Comparison of ENCODE assay signal across 13 mouse cellular contexts in the genomic region with DNA sequence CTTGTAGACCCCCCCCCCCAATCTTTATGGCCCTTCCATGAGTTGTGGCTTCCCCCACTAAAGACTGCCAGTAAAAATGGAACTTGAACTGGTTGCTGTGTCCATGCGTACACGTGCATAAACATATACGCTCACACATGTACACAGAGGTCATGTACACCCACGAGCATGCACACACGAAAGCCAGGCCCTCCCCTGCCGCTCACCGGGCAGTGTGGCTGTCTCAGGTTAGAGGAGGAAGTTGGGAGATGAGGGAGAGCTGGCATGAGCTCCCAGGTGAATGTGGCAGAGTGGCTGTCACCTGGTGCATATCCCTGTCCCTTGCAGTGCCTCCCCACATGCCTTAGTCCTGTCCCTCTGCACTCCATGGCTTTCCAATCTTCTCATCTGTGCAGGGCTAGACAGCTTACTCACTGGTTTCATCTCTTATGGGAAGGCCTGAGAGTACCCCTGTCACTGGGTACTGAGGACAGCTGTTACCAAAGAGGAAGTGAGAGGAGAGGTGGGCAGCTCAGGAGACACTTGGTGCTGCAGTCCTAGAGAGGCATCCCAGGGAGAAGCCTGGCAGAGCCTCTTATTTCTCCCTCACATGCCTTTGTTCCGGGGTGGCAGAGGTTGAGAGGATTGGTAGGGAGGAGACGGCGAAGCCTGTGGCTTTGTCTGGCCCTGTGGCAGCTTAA. TPM values are rescaled to one million over a fixed set of nuclear protein-coding genes. Genes with fewer than 3 reads are reported as not detected.
DNase-seq lines count a peak whose midpoint lies in the region; ATAC-seq lines count a peak whose summit lies in the region.
"Had no signal": no experiment of that assay in that cellular context is flagged by ENCODE, and none has a peak within 500 bp of the region (broad histone marks: within the 10 kb centered on the region; RNA-seq: fewer than 3 reads in every experiment).

No protein-coding gene starts in this region.

- WGBS in hindbrain, embryonic 15.5 days: 73% methylated on average over 10 of the region's 10 CpGs
- WGBS in hindbrain, embryonic 12.5 days: 78% methylated on average over 10 of the region's 10 CpGs
- 69% methylated on average over 10 of the region's 10 CpGs for WGBS in forebrain, embryonic 10.5 days
- 75% methylated on average over 10 of the region's 10 CpGs for WGBS in hindbrain, embryonic 16.5 days
- 75% methylated on average over 10 of the region's 10 CpGs for WGBS in neural tube, embryonic 15.5 days
- WGBS in heart, embryonic 12.5 days: 64% methylated on average over 10 of the region's 10 CpGs

- DNase-seq in forebrain, embryonic 10.5 days (ENCODE audit: extremely low spot score, low spot score): no peak
- DNase-seq in adrenal gland, adult 18-20 months (ENCODE audit: low spot score in 2 of 2): no peak
- DNase-seq: embryo, embryonic 11 days; liver, embryonic 13.5 days; lung, postnatal 10 days; thymus, adult 2 months had no signal

- no peak for ATAC-seq in hindbrain, embryonic 15.5 days (ENCODE audit: low FRiP score, low read depth)
- ATAC-seq in hindbrain, embryonic 12.5 days (ENCODE audit: low FRiP score): no peak
- no peak for ATAC-seq in hindbrain, embryonic 16.5 days
- no peak for ATAC-seq in neural tube, embryonic 15.5 days (ENCODE audit: low FRiP score)
- no peak for ATAC-seq in heart, embryonic 12.5 days (ENCODE audit: insufficient number of reproducible peaks, low FRiP score)

- H3K9ac ChIP-seq in hindbrain, embryonic 15.5 days: no peak overlapping the region
- no peak overlapping the region for H3K9ac ChIP-seq in hindbrain, embryonic 12.5 days
- no peak overlapping the region for H3K9ac ChIP-seq in hindbrain, embryonic 16.5 days (ENCODE audit: low read depth, low read length)
- H3K9ac ChIP-seq in neural tube, embryonic 15.5 days (replicated peaks): no peak overlapping the region
- no peak overlapping the region for H3K9ac ChIP-seq in heart, embryonic 12.5 days
- H3K9ac ChIP-seq: kidney, embryonic 15.5 days; liver, embryonic 13.5 days had no signal

- no peaks in the 10 kb centered on the region for H3K9me3 ChIP-seq in hindbrain, embryonic 15.5 days
- H3K9me3 ChIP-seq in hindbrain, embryonic 12.5 days (replicated peaks): no peaks in the 10 kb centered on the region
- no peaks in the 10 kb centered on the region for H3K9me3 ChIP-seq in forebrain, embryonic 10.5 days
- H3K9me3 ChIP-seq in hindbrain, embryonic 16.5 days (ENCODE audit: control insufficient read depth, low read length): no peaks in the 10 kb centered on the region
- no peaks in the 10 kb centered on the region for H3K9me3 ChIP-seq in neural tube, embryonic 15.5 days (replicated peaks)
- H3K9me3 ChIP-seq in heart, embryonic 12.5 days (replicated peaks): no peaks in the 10 kb centered on the region
- H3K9me3 ChIP-seq: kidney, embryonic 15.5 days; liver, embryonic 13.5 days had no signal

- H3K27ac ChIP-seq in hindbrain, embryonic 15.5 days (replicated peaks): peak overlapping the region; percentile 75
- no peak overlapping the region for H3K27ac ChIP-seq in hindbrain, embryonic 12.5 days
- 0 out of 2 replicates have a peak overlapping the region, but pooled peaks have one; percentile 13 for H3K27ac ChIP-seq in forebrain, embryonic 10.5 days
- H3K27ac ChIP-seq in hindbrain, embryonic 16.5 days (ENCODE audit: low read depth, low read length): peak overlapping the region; percentile 45; the same call in 1 of the 2 replicates
- H3K27ac ChIP-seq in neural tube, embryonic 15.5 days (replicated peaks): peak overlapping the region; percentile 77; the same call in 1 of the 2 replicates
- H3K27ac ChIP-seq in heart, embryonic 12.5 days (ENCODE audit: poor library complexity, severe bottlenecking): no peak overlapping the region
- H3K27ac ChIP-seq: kidney, embryonic 15.5 days; liver, embryonic 13.5 days had no signal

- H3K27me3 ChIP-seq in hindbrain, embryonic 15.5 days: no peaks in the 10 kb centered on the region
- H3K27me3 ChIP-seq in hindbrain, embryonic 12.5 days: no peaks in the 10 kb centered on the region; the same call in 1 of the 2 replicates
- peaks cover 43% of the 10 kb centered on the region for H3K27me3 ChIP-seq in forebrain, embryonic 10.5 days (ENCODE audit: poor library complexity, severe bottlenecking)
- H3K27me3 ChIP-seq in hindbrain, embryonic 16.5 days (replicated peaks; ENCODE audit: control insufficient read depth, insufficient read depth, low read length): no peaks in the 10 kb centered on the region
- no peaks in the 10 kb centered on the region for H3K27me3 ChIP-seq in neural tube, embryonic 15.5 days (replicated peaks)
- H3K27me3 ChIP-seq in heart, embryonic 12.5 days (replicated peaks): peaks cover 48% of the 10 kb centered on the region
- H3K27me3 ChIP-seq: kidney, embryonic 15.5 days had no signal

- no peak overlapping the region for H3K4me2 ChIP-seq in hindbrain, embryonic 15.5 days
- H3K4me2 ChIP-seq in hindbrain, embryonic 12.5 days (replicated peaks): no peak overlapping the region
- H3K4me2 ChIP-seq in hindbrain, embryonic 16.5 days (ENCODE audit: low read length): no peak overlapping the region
- no peak overlapping the region for H3K4me2 ChIP-seq in neural tube, embryonic 15.5 days
- no peak overlapping the region for H3K4me2 ChIP-seq in heart, embryonic 12.5 days
- H3K4me2 ChIP-seq: heart, embryonic 11.5 days; kidney, embryonic 15.5 days; liver, embryonic 13.5 days had no signal

- H3K4me3 ChIP-seq in hindbrain, embryonic 15.5 days: no peak overlapping the region
- no peak overlapping the region for H3K4me3 ChIP-seq in hindbrain, embryonic 12.5 days
- H3K4me3 ChIP-seq in forebrain, embryonic 10.5 days: no peak overlapping the region
- H3K4me3 ChIP-seq in hindbrain, embryonic 16.5 days (ENCODE audit: low read length): no peak overlapping the region
- H3K4me3 ChIP-seq in neural tube, embryonic 15.5 days (replicated peaks): no peak overlapping the region
- no peak overlapping the region for H3K4me3 ChIP-seq in heart, embryonic 12.5 days
- H3K4me3 ChIP-seq: kidney, embryonic 15.5 days; liver, embryonic 13.5 days had no signal

- peaks cover 6% of the 10 kb centered on the region for H3K36me3 ChIP-seq in hindbrain, embryonic 15.5 days
- peaks cover 13% of the 10 kb centered on the region for H3K36me3 ChIP-seq in hindbrain, embryonic 12.5 days
- no peaks in the 10 kb centered on the region for H3K36me3 ChIP-seq in forebrain, embryonic 10.5 days (replicated peaks)
- H3K36me3 ChIP-seq in hindbrain, embryonic 16.5 days (ENCODE audit: control insufficient read depth, insufficient read depth, low read length): peaks cover 15% of the 10 kb centered on the region; the same call in 1 of the 2 replicates
- peaks cover 26% of the 10 kb centered on the region for H3K36me3 ChIP-seq in neural tube, embryonic 15.5 days
- no peaks in the 10 kb centered on the region for H3K36me3 ChIP-seq in heart, embryonic 12.5 days
- H3K36me3 ChIP-seq: kidney, embryonic 15.5 days; liver, embryonic 13.5 days had no signal

- H3K4me1 ChIP-seq in hindbrain, embryonic 15.5 days (replicated peaks): peaks cover 49% of the 10 kb centered on the region
- peaks cover 45% of the 10 kb centered on the region for H3K4me1 ChIP-seq in hindbrain, embryonic 12.5 days
- peaks cover 31% of the 10 kb centered on the region for H3K4me1 ChIP-seq in forebrain, embryonic 10.5 days
- peaks cover 33% of the 10 kb centered on the region for H3K4me1 ChIP-seq in hindbrain, embryonic 16.5 days (ENCODE audit: control insufficient read depth, insufficient read depth, low read depth, low read length)
- H3K4me1 ChIP-seq in neural tube, embryonic 15.5 days: peaks cover 42% of the 10 kb centered on the region
- H3K4me1 ChIP-seq in heart, embryonic 12.5 days (replicated peaks): no peaks in the 10 kb centered on the region

RNA-seq across cellular contexts. Expression of a gene that starts 35.6 kb away (rescaled TPM):
- 44.3 and 46.6 TPM in 2 replicates for polyA plus RNA-seq in hindbrain, embryonic 15.5 days (2015; fragmentation: Nextera tagmentation; extraction: Ambion mirVana)
- 21.3 and 23.0 TPM in 2 replicates for polyA plus RNA-seq in hindbrain, embryonic 12.5 days (2016; fragmentation: Nextera tagmentation; extraction: Ambion mirVana)
- 2.8 and 3.1 TPM in 2 replicates for polyA plus RNA-seq in forebrain, embryonic 10.5 days (2016; fragmentation: Nextera tagmentation; extraction: Ambion mirVana)
- 29.1 and 37.1 TPM in 2 replicates for polyA plus RNA-seq in hindbrain, embryonic 16.5 days (2015; fragmentation: Nextera tagmentation; extraction: Ambion mirVana)
- polyA plus RNA-seq in neural tube, embryonic 15.5 days (2015; fragmentation: Nextera tagmentation; extraction: Ambion mirVana): 31.3 and 45.7 TPM in 2 replicates
- total RNA-seq in adrenal gland, adult 18-20 months (2021): 1 to 10 TPM; 6.8 to 7.4 TPM
- polyA plus RNA-seq in heart, embryonic 12.5 days (2016; fragmentation: Nextera tagmentation; extraction: Ambion mirVana): 0.26 and 0.52 TPM in 2 replicates

RNA-seq across cellular contexts. Expression of a gene that starts 55.0 kb away (rescaled TPM):
- polyA plus RNA-seq in hindbrain, embryonic 15.5 days (2015; fragmentation: Nextera tagmentation; extraction: Ambion mirVana): 140 and 148 TPM in 2 replicates
- 20.0 and 23.0 TPM in 2 replicates for polyA plus RNA-seq in hindbrain, embryonic 12.5 days (2016; fragmentation: Nextera tagmentation; extraction: Ambion mirVana)
- 15.6 and 17.0 TPM in 2 replicates for polyA plus RNA-seq in forebrain, embryonic 10.5 days (2016; fragmentation: Nextera tagmentation; extraction: Ambion mirVana)
- 184 and 232 TPM in 2 replicates for polyA plus RNA-seq in hindbrain, embryonic 16.5 days (2015; fragmentation: Nextera tagmentation; extraction: Ambion mirVana)
- polyA plus RNA-seq in neural tube, embryonic 15.5 days (2015; fragmentation: Nextera tagmentation; extraction: Ambion mirVana): 197 and 217 TPM in 2 replicates
- total RNA-seq in adrenal gland, adult 18-20 months (2021): 10 to 100 TPM; 38.0 to 44.8 TPM
- 43.8 and 45.8 TPM in 2 replicates for polyA plus RNA-seq in heart, embryonic 12.5 days (2016; fragmentation: Nextera tagmentation; extraction: Ambion mirVana)

Comparison
In these comparisons a context has a peak if more than half of its experiments do, and no peak if none do; other contexts are left out.
1. H3K27ac ChIP-seq: peak in hindbrain, embryonic 15.5 days (single experiment), forebrain, embryonic 10.5 days (single experiment), hindbrain, embryonic 16.5 days (single experiment) and neural tube, embryonic 15.5 days (single experiment); none in hindbrain, embryonic 12.5 days (single experiment) and heart, embryonic 12.5 days (single experiment).